Mouse (Mus musculus) layer of hippocampus, adult 2 months (tissue): ENCODE results near the gene C130050O18Rik. TPM values are rescaled to one million over a fixed set of nuclear protein-coding genes. Genes with fewer than 3 reads are reported as not detected.
A peak's percentile ranks its signal among the peaks of the same experiment; 100 is the strongest.

Experiments used
- DNase-seq, 2 experiments: peaks; one replicate each; pipeline ENCODE4 v3.0.0; 2022; ENCODE audit warnings: low spot score in 2 of 2
- H3K27ac ChIP-seq: fragments of 200-600 bp; 2 replicates; pipeline ENCODE4 v1.8.1; 2022
- H3K4me3 ChIP-seq: fragments of 200-600 bp; 2 replicates; pipeline ENCODE4 v1.8.1; 2022; ENCODE audit warnings: mild to moderate bottlenecking
- CTCF ChIP-seq: fragments of 200-600 bp; conservative IDR thresholded peaks from 2 replicates; pipeline ENCODE4 v1.8.1; 2022; ENCODE audit warnings: antibody characterized with exemption, mild to moderate bottlenecking, moderate library complexity
- total RNA-seq, 2 experiments: library from RNA; stranded (reverse); gene quantifications; 2 replicates each; pipeline ENCODE4 v1.2.3; 2021

Gene C130050O18Rik
- total RNA-seq, 2 experiments from 2014 or later: 0.18 TPM; not detected in 1

GRCm38 (mm10) chr5:139410056-139410455 lies 5.0 kb downstream of the C130050O18Rik start:
- no peak overlapping the region for H3K4me3 ChIP-seq
- H3K27ac ChIP-seq: peak overlapping the region; percentile 28; the same call in 1 of the 2 replicates
- no peak for TF ChIP-seq CTCF
- no peak for DNase-seq

- H3K27ac ChIP-seq: no peak overlapping the region
- no peak for TF ChIP-seq CTCF
- no peak for DNase-seq
- H3K4me3 ChIP-seq: no peak overlapping the region
These were observed 6.0 kb downstream of the C130050O18Rik start for GRCm38 (mm10) chr5:139411117-139411516.

- Histone ChIP-seq H3K4me3 (no peak overlapping the region), H3K27ac (no peak overlapping the region)
- TF ChIP-seq CTCF: no peak
- no peak for DNase-seq
These were observed 6.7 kb downstream of the C130050O18Rik start for GRCm38 (mm10) chr5:139411665-139412314.

GRCm38 (mm10) chr5:139413545-139413944 lies 8.5 kb downstream of the C130050O18Rik start:
- Histone ChIP-seq H3K27ac (no peak overlapping the region), H3K4me3 (no peak overlapping the region)
- DNase-seq: no peak
- no peak for TF ChIP-seq CTCF

- Histone ChIP-seq H3K4me3 (no peak overlapping the region), H3K27ac (no peak overlapping the region)
- DNase-seq: no peak
- TF ChIP-seq CTCF: no peak
These were observed 9.9 kb downstream of the C130050O18Rik start for GRCm38 (mm10) chr5:139415001-139415400.

- Histone ChIP-seq H3K4me3 (no peak overlapping the region), H3K27ac (no peak overlapping the region)
- no peak for DNase-seq
- TF ChIP-seq CTCF: peak; percentile 65
These were observed 11.9 kb downstream of the C130050O18Rik start for GRCm38 (mm10) chr5:139416942-139417341.

- peak; percentile 22; the same call in 1 of the 2 replicates for TF ChIP-seq CTCF
- no peak for DNase-seq
- H3K4me3 ChIP-seq: no peak overlapping the region
- H3K27ac ChIP-seq: no peak overlapping the region
These were observed 12.4 kb downstream of the C130050O18Rik start for GRCm38 (mm10) chr5:139417480-139417879.

- TF ChIP-seq CTCF: no peak
- Histone ChIP-seq H3K27ac (peak overlapping the region; percentile 8; the same call in 1 of the 2 replicates), H3K4me3 (no peak overlapping the region)
- DNase-seq: no peak
These were observed 13.0 kb downstream of the C130050O18Rik start for GRCm38 (mm10) chr5:139418110-139418509.

- peak overlapping the region; percentile 8 for H3K27ac ChIP-seq
- DNase-seq: no peak
These were observed 13.6 kb downstream of the C130050O18Rik start for GRCm38 (mm10) chr5:139418633-139419032.

GRCm38 (mm10) chr5:139423026-139423865 lies 18.2 kb downstream of the C130050O18Rik start, which contains the start of gene Gper1:
TSS of gene Gper1 (plus strand) at chr5:139423151.
- DNase-seq: no peak
- peak within 1 kb of the TSS; percentile 8; the same call in 1 of the 2 replicates for H3K4me3 ChIP-seq
- peak within 1 kb of the TSS; percentile 57 for H3K27ac ChIP-seq
- TF ChIP-seq CTCF: no peak

More at GRCm38 (mm10) chr5:139418633-139419032, 13.6 kb downstream of the C130050O18Rik start:
- H3K4me3 ChIP-seq: no peak overlapping the region
- TF ChIP-seq CTCF: no peak

GRCm38 (mm10) chr5:139425198-139425597 lies 20.1 kb downstream of the C130050O18Rik start:
- no peak overlapping the region for H3K4me3 ChIP-seq
- no peak for DNase-seq
- H3K27ac ChIP-seq: no peak overlapping the region
- no peak for TF ChIP-seq CTCF

- no peak for TF ChIP-seq CTCF
- DNase-seq: no peak
These were observed 21.9 kb downstream of the C130050O18Rik start for GRCm38 (mm10) chr5:139427001-139427400.

GRCm38 (mm10) chr5:139427989-139428388 lies 22.9 kb downstream of the C130050O18Rik start:
- H3K27ac ChIP-seq: peak overlapping the region; percentile 92
- H3K4me3 ChIP-seq: no peak overlapping the region
- no peak for TF ChIP-seq CTCF
- DNase-seq: no peak

More at GRCm38 (mm10) chr5:139427001-139427400, 21.9 kb downstream of the C130050O18Rik start:
- H3K27ac ChIP-seq: no peak overlapping the region; the same call in 1 of the 2 replicates
- H3K4me3 ChIP-seq: no peak overlapping the region
